Mouse (Mus musculus) embryonic facial prominence, embryonic 12.5 days (tissue): ENCODE data around the gene Rbpms2. TPM values are rescaled to one million over a fixed set of nuclear protein-coding genes. Genes with fewer than 3 reads are reported as not detected.

Experiments
- ATAC-seq: fragments of 200-750 bp; cut with Nextera tagmentation; 2 replicates; pipeline ENCODE4 v1.8.0; 2017; ENCODE audit not compliant: insufficient number of reproducible peaks, insufficient read depth, low FRiP score, low TSS enrichment
- H3K27ac ChIP-seq: fragments of 300-500 bp; sonication (generic); 2 replicates; pipeline ENCODE4 v1.5.1; 2016; ENCODE audit warnings: mild to moderate bottlenecking
- H3K27me3 ChIP-seq: fragments of 300-500 bp; sonication (generic); 2 replicates; pipeline ENCODE4 v1.6.1; 2016; ENCODE audit warnings: mild to moderate bottlenecking, moderate library complexity
- H3K36me3 ChIP-seq: fragments of 300-500 bp; sonication (generic); 2 replicates; pipeline ENCODE4 v1.6.1; 2016; ENCODE audit warnings: mild to moderate bottlenecking
- H3K4me1 ChIP-seq: fragments of 300-500 bp; sonication (generic); 2 replicates; pipeline ENCODE4 v1.6.1; 2016
- H3K4me2 ChIP-seq: fragments of 300-500 bp; sonication (generic); replicated peaks from 2 replicates; pipeline ENCODE4 v1.6.1; 2016; ENCODE audit warnings: mild to moderate bottlenecking, moderate library complexity
- H3K4me3 ChIP-seq: fragments of 300-500 bp; sonication (generic); 2 replicates; pipeline ENCODE4 v1.5.1; 2016; ENCODE audit warnings: mild to moderate bottlenecking
- H3K9ac ChIP-seq: fragments of 300-500 bp; sonication (generic); 2 replicates; pipeline ENCODE4 v1.6.1; 2016; ENCODE audit warnings: mild to moderate bottlenecking, moderate library complexity
- H3K9me3 ChIP-seq: fragments of 300-500 bp; sonication (generic); 2 replicates; pipeline ENCODE4 v1.6.1; 2016; ENCODE audit warnings: mild to moderate bottlenecking, moderate library complexity
- WGBS: fragments of 180-500 bp; shearing (Covaris S2); methylation state at CpG from one replicate; pipeline ENCODE4 v1.1.7; 2016; 5-methylcytosine and 5-hydroxymethylcytosine counted together
- polyA plus RNA-seq: library from polyadenylated mRNA; unstranded; fragments of >200 nt; fragmentation: Nextera tagmentation; extraction: Ambion mirVana; gene quantifications from 2 replicates; pipeline ENCODE4 v1.2.1, GENCODE M21; 2016

Rbpms2 gene
- 16.7 and 18.7 TPM in 2 replicates for polyA plus RNA-seq

GRCm38 (mm10) chr9:65629025-65629766 lies at the start of gene Rbpms2:
TSS of gene Rbpms2 (plus strand) at chr9:65629648.
- peak within 1 kb of the TSS; percentile 74 for H3K4me3 ChIP-seq
- H3K4me2 ChIP-seq = peak within 1 kb of the TSS; percentile 90
- H3K9ac ChIP-seq = peak within 1 kb of the TSS; percentile 74
- peaks cover 32% of the 10 kb centered on the region for H3K27me3 ChIP-seq
- ATAC-seq = no peak
- WGBS = under 1% methylated on average over 38 of the region's 40 CpGs
- peak within 1 kb of the TSS; percentile 46 for H3K27ac ChIP-seq
- peaks cover 22% of the 10 kb centered on the region for H3K4me1 ChIP-seq
- no peaks in the 10 kb centered on the region for H3K9me3 ChIP-seq
- no peaks in the 10 kb centered on the region for H3K36me3 ChIP-seq

DNA sequence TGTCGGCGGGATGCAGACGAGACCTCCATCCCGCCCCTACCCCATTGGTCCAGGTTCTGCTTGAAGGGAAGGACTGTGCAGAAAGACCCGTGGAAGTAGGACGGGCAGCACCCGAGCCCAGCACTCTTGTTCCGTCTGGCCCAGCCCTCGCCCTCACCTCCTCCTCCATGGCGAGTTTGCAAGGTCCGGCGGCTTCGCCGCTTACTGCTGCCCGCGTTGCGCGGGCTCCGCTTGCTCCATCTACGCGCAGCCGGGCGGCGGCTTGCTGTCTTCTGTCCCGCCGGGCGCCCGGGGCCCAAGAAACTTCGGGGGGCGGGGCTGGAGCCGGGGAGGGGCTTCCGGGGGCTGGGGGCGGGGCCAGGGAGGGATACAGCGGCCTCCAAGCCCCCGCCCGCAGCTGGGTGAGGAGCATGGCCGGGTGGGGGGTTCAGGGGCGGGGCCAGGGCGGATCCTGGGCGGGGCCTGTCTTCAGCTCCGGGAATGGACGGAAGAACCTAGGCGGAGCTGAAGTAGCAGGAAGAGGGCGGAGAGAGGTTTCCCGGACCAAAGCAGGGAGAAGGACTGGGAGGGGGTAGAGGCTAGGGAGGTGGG lies 49.6 kb upstream of the Rbpms2 start, which contains the start of gene Plekho2:
Gene Plekho2 (minus strand): TSS at position 260 of the 591 bp plus-strand sequence.
- Histone ChIP-seq H3K4me3 (peak within 1 kb of the TSS; percentile 59), H3K27me3 (no peaks in the 10 kb centered on the region), H3K9me3 (no peaks in the 10 kb centered on the region), H3K9ac (peak within 1 kb of the TSS; percentile 75), H3K4me1 (peaks cover 37% of the 10 kb centered on the region), H3K27ac (peak within 1 kb of the TSS; percentile 81), H3K36me3 (no peaks in the 10 kb centered on the region), H3K4me2 (peak within 1 kb of the TSS; percentile 70)
- ATAC-seq = peak; percentile 88
- under 1% methylated on average over 43 of the region's 45 CpGs for WGBS

DNA sequence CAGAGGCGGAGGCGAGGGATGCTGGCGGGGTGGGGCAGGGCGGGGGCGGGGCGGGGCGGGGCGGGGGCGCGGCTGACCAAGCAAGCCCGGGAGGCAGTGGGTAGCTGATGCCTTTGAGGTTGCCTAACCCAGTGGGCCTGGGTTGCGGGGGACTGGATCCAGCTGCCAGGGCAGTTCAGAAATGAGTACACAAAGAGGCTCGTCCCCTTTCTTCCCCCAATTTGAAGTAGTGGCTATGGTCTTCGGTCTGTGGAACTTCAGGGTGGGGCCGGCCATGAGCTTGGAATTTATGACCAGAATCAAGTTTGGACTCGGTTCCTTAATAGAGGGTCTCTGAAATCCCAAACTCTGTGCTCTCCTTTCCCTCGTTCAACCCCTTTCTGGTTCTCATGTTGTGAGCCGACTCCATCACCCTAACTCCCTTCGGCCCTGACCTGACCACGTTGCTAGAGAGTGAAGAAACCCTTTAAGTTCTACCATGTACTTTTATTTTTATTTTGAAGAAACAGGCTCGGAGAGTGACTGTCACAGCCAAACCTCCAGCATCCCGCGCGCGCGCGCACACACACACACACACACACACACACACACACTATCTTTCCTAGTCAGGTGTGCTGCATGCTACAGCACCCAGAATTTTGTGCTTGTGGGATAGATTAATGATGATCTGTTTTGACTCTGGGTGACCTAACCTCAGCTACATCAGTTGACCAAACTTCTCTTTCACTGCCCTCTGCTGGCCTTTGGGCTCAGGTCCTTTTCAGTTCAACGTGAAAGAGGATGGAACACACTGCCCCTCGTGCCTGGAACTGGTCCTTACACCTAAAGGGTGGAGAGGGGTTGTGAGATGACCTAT lies 48.8 kb upstream of the Rbpms2 start:
- peak overlapping the region; percentile 24; the same call in 1 of the 2 replicates for H3K9ac ChIP-seq

DNA sequence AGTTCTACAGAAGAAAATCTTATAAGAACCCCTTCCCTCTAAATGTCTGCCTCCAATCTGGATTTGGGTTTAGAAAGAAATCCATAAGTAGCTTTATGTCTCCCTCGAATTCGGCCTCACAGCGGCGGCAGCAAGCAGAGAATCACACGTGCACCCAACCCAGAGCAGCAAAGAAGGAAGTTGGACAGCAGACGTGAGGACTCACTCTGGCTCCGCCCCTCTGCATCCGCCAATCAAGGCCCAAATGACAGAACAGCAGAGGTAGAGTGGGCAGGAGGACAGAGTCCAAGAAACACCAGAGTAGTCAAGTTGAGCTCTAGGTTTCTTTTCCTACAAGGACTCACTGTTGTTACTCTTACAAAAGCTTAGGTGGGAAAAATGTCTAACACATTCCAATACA lies 46.4 kb upstream of the Rbpms2 start:
- H3K4me3 ChIP-seq = no peak overlapping the region
- ATAC-seq = no peak
- no peaks in the 10 kb centered on the region for H3K9me3 ChIP-seq
- WGBS = 18% methylated on average over 8 of the region's 8 CpGs
- H3K27ac ChIP-seq = no peak overlapping the region
- no peaks in the 10 kb centered on the region for H3K36me3 ChIP-seq
- no peak overlapping the region for H3K9ac ChIP-seq
- peaks cover 20% of the 10 kb centered on the region for H3K4me1 ChIP-seq
- H3K4me2 ChIP-seq = no peak overlapping the region
- H3K27me3 ChIP-seq = no peaks in the 10 kb centered on the region

More for the DNA sequence above, 48.8 kb upstream of the Rbpms2 start:
- H3K27me3 ChIP-seq = no peaks in the 10 kb centered on the region
- peak; percentile 71 for ATAC-seq
- H3K9me3 ChIP-seq = no peaks in the 10 kb centered on the region
- no peaks in the 10 kb centered on the region for H3K36me3 ChIP-seq
- WGBS = 5% methylated on average over 25 of the region's 29 CpGs
- H3K4me2 ChIP-seq = peak overlapping the region; percentile 59
- peak overlapping the region; percentile 81 for H3K27ac ChIP-seq
- peak overlapping the region; percentile 59 for H3K4me3 ChIP-seq
- H3K4me1 ChIP-seq = peaks cover 32% of the 10 kb centered on the region

- peaks cover 21% of the 10 kb centered on the region for H3K4me1 ChIP-seq
- peaks cover 13% of the 10 kb centered on the region for H3K36me3 ChIP-seq
- peak within 1 kb of the TSS; percentile 99 for H3K4me2 ChIP-seq
- H3K4me3 ChIP-seq = peak within 1 kb of the TSS; percentile 66
- peak; percentile 54; the same call in 1 of the 2 replicates for ATAC-seq
- whole genome bisulfite sequencing = 8% methylated on average over 27 of the region's 28 CpGs
- H3K9me3 ChIP-seq = no peaks in the 10 kb centered on the region
- no peaks in the 10 kb centered on the region for H3K27me3 ChIP-seq
- peak within 1 kb of the TSS; percentile 71 for H3K27ac ChIP-seq
- peak within 1 kb of the TSS; percentile 83 for H3K9ac ChIP-seq
Measured at GRCm38 (mm10) chr9:65586406-65587269, 42.8 kb upstream of the Rbpms2 start, which contains the start of gene Pif1. TSS of gene Pif1 (plus strand) at chr9:65587160.

DNA sequence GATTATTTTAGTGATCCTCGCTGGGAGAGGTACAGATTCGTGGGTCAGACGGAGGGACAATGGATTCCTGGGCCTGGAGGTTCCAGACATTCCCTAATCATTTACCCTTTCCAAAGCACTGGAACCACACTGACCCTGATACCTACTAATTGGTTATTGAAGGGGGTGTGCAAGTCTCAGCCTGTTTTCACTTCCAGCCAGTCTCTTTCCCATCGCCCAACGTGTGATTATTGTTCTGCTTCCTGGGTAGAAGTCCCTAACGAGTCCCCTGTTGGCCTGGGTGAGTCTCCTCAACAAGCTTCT lies 42.2 kb upstream of the Rbpms2 start:
- peaks cover 21% of the 10 kb centered on the region for H3K4me1 ChIP-seq
- peak overlapping the region; percentile 83 for H3K9ac ChIP-seq
- no peak for ATAC-seq
- H3K9me3 ChIP-seq = no peaks in the 10 kb centered on the region
- H3K36me3 ChIP-seq = peaks cover 17% of the 10 kb centered on the region
- peak overlapping the region; percentile 99 for H3K4me2 ChIP-seq
- 0% methylated on average over 6 of the region's 6 CpGs for WGBS
- peak overlapping the region; percentile 66 for H3K4me3 ChIP-seq
- H3K27ac ChIP-seq = 0 out of 2 replicates have a peak overlapping the region, but pooled peaks have one; percentile 14
- no peaks in the 10 kb centered on the region for H3K27me3 ChIP-seq

- Histone ChIP-seq H3K27me3 (no peaks in the 10 kb centered on the region), H3K4me3 (peak overlapping the region; percentile 66), H3K4me1 (peaks cover 21% of the 10 kb centered on the region), H3K9me3 (no peaks in the 10 kb centered on the region), H3K4me2 (peak overlapping the region; percentile 99), H3K27ac (0 out of 2 replicates have a peak overlapping the region, but pooled peaks have one; percentile 46), H3K36me3 (peaks cover 17% of the 10 kb centered on the region), H3K9ac (peak overlapping the region; percentile 83)
- WGBS = under 1% methylated on average over 64 of the region's 64 CpGs
- ATAC-seq = no peak
Measured at GRCm38 (mm10) chr9:65587573-65588358, 41.7 kb upstream of the Rbpms2 start.

DNA sequence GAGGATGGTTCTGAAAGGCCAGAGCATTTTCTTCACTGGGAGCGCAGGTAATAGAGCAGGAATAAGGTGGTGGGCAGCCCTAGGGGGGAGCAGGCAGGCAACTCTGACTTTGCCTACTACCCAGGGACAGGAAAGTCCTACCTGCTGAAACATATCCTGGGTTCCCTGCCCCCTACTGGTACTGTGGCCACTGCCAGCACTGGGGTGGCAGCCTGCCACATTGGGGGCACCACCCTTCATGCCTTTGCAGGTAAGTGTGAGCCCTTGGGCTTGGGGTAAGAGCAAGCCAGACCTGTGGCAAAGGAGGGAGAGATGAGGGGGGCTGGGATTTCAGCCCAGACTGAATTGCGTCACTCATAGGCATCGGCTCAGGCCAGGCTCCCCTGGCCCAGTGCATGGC lies 40.4 kb upstream of the Rbpms2 start:
- Histone ChIP-seq H3K4me2 (peak overlapping the region; percentile 99), H3K36me3 (peaks cover 30% of the 10 kb centered on the region), H3K9ac (peak overlapping the region; percentile 83; the same call in 1 of the 2 replicates), H3K4me1 (peaks cover 21% of the 10 kb centered on the region), H3K27ac (no peak overlapping the region), H3K4me3 (peak overlapping the region; percentile 66), H3K9me3 (no peaks in the 10 kb centered on the region), H3K27me3 (no peaks in the 10 kb centered on the region)
- ATAC-seq = no peak
- WGBS = 92% methylated on average over 3 of the region's 3 CpGs

GRCm38 (mm10) chr9:65592721-65593120 lies 36.7 kb upstream of the Rbpms2 start:
- 90% methylated on average over 3 of the region's 3 CpGs for WGBS
- no peaks in the 10 kb centered on the region for H3K27me3 ChIP-seq

DNA sequence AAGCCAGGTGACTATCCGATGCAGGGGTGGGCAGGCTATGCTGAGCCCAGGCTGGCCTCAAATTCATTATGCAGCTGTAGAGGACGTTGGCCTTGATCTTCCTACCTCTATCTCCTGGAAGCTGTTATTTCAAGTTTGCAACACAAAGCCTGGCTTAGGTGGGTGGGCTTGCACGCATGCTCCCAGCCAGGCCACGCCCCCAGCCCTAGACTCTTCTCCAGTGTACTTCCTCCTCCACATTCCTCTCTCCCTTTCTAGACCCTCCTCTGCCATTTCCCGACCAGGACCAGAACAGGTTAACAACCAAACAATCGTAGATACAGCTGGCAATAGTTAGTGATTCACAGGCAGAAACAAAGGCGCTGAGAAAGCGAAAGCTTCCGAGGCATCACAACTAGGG lies 35.9 kb upstream of the Rbpms2 start:
- peaks cover 48% of the 10 kb centered on the region for H3K36me3 ChIP-seq
- no peak for ATAC-seq

More at GRCm38 (mm10) chr9:65592721-65593120, 36.7 kb upstream of the Rbpms2 start:
- H3K9me3 ChIP-seq = no peaks in the 10 kb centered on the region
- no peak overlapping the region for H3K9ac ChIP-seq
- peaks cover 48% of the 10 kb centered on the region for H3K36me3 ChIP-seq
- H3K4me2 ChIP-seq = no peak overlapping the region
- H3K4me3 ChIP-seq = no peak overlapping the region
- no peak overlapping the region for H3K27ac ChIP-seq
- peaks cover 17% of the 10 kb centered on the region for H3K4me1 ChIP-seq
- ATAC-seq = no peak

More for the DNA sequence above, 35.9 kb upstream of the Rbpms2 start:
- Histone ChIP-seq H3K9me3 (no peaks in the 10 kb centered on the region), H3K4me1 (peaks cover 13% of the 10 kb centered on the region), H3K4me3 (no peak overlapping the region), H3K4me2 (no peak overlapping the region), H3K27me3 (no peaks in the 10 kb centered on the region), H3K27ac (no peak overlapping the region), H3K9ac (no peak overlapping the region)
- WGBS = 75% methylated on average over 9 of the region's 9 CpGs
